Mouse (Mus musculus) ES-Bruce4 (cell line): ENCODE results near the gene Lrmda.

Experiments
- CTCF ChIP-seq: IDR thresholded peaks from one replicate; pipeline ENCODE4 v1.8.1; 2011; ENCODE audit warnings: low read depth, low read length
- EP300 ChIP-seq: IDR thresholded peaks from 2 replicates; pipeline ENCODE4 v1.6.1; 2011; ENCODE audit warnings: low read depth, low read length; ENCODE audit not compliant: insufficient read depth

DNA sequence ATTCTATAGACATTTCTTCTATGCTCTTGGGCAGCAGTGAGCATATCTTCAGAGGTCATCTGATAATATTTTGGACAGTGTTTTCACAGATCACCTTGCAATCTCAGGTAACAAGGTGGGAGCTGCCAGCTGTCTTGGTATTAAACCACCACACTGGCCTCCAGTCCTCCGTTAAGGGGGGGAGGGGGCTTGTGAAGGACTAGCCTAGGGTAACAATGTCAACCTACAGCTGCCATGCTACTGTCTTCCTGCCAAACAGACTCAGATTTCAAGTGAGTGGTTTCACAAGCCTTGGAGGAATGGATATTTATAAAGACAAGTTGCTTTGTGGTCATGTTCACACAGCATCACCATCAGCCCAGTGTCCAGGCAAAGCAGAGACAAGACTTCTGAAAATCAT, 1059.2 kb downstream of the Lrmda start:
- TF ChIP-seq EP300: no peak
- no peak for TF ChIP-seq CTCF
